Mouse (Mus musculus) G1E (cell line): Measurements from ENCODE around the gene Lcn2.

ENCODE experiments used
- CTCF ChIP-seq: IDR thresholded peaks from 2 replicates; pipeline ENCODE4 v1.5.1; 2012; ENCODE audit warnings: low read depth, low read length, inconsistent platforms, mixed read lengths
- POLR2AphosphoS5 ChIP-seq: IDR thresholded peaks from 2 replicates; pipeline ENCODE4 v1.6.1; 2012; ENCODE audit warnings: low read depth, low read length, inconsistent platforms; ENCODE audit not compliant: insufficient replicate concordance

- TF ChIP-seq CTCF (no peak), POLR2AphosphoS5 (no peak)
Observed at GRCm38 (mm10) chr2:32358381-32358780, 29.7 kb downstream of the Lcn2 start.
